Mouse (Mus musculus) intestine, postnatal 0 days (tissue): ENCODE data around the gene Slc9b1. TPM values are rescaled to one million over a fixed set of nuclear protein-coding genes. Genes with fewer than 3 reads are reported as not detected.

Experiments used
- ATAC-seq: fragments of 200-750 bp; cut with Nextera tagmentation; 2 replicates; pipeline ENCODE4 v1.8.0; 2017; ENCODE audit warnings: mild to moderate bottlenecking, moderate TSS enrichment, moderate library complexity
- H3K27ac ChIP-seq: fragments of 300-500 bp; sonication (generic); 2 replicates; pipeline ENCODE4 v1.5.1; 2014; ENCODE audit warnings: mild to moderate bottlenecking, low read depth, low read length, moderate library complexity
- H3K27me3 ChIP-seq: fragments of 300-500 bp; sonication (generic); replicated peaks from 2 replicates; pipeline ENCODE4 v1.6.1; 2014; ENCODE audit warnings: low read length, mixed read lengths; ENCODE audit not compliant: control insufficient read depth, insufficient read depth
- H3K36me3 ChIP-seq: fragments of 300-500 bp; sonication (generic); 2 replicates; pipeline ENCODE4 v1.6.1; 2014; ENCODE audit warnings: mild to moderate bottlenecking, moderate library complexity; ENCODE audit not compliant: control insufficient read depth, insufficient read depth
- H3K4me1 ChIP-seq: fragments of 300-500 bp; sonication (generic); replicated peaks from 2 replicates; pipeline ENCODE4 v1.6.1; 2014; ENCODE audit warnings: antibody characterized with exemption, low read length, mixed read lengths; ENCODE audit not compliant: control insufficient read depth, insufficient read depth
- H3K4me2 ChIP-seq: fragments of 300-500 bp; sonication (generic); replicated peaks from 2 replicates; pipeline ENCODE4 v1.6.1; 2014; ENCODE audit warnings: low read depth, mild to moderate bottlenecking, moderate library complexity
- H3K4me3 ChIP-seq: fragments of 300-500 bp; sonication (generic); 2 replicates; pipeline ENCODE4 v1.5.1; 2014; ENCODE audit warnings: low read depth, low read length
- H3K9ac ChIP-seq: fragments of 300-500 bp; sonication (generic); 2 replicates; pipeline ENCODE4 v1.6.1; 2014; ENCODE audit warnings: mild to moderate bottlenecking, low read depth, low read length
- H3K9me3 ChIP-seq: fragments of 300-500 bp; sonication (generic); 2 replicates; pipeline ENCODE4 v1.6.1; 2016; ENCODE audit warnings: mixed run types; ENCODE audit not compliant: control insufficient read depth
- CTCF ChIP-seq: sonication (generic); IDR thresholded peaks from 2 replicates; pipeline ENCODE4 v1.5.1; 2016; ENCODE audit warnings: low read depth, mild to moderate bottlenecking, control low read depth, antibody characterized with exemption, moderate library complexity
- WGBS: fragments of 180-500 bp; shearing (Covaris S2); extraction: QIAGEN DNeasy Blood & Tissue Kit; methylation state at CpG from one replicate; pipeline ENCODE4 v1.1.7; 2014; 5-methylcytosine and 5-hydroxymethylcytosine counted together
- polyA plus RNA-seq: library from polyadenylated mRNA; unstranded; fragments of >200 nt; fragmentation: Nextera tagmentation; extraction: Ambion mirVana; gene quantifications from 2 replicates; pipeline ENCODE4 v1.2.1, GENCODE M21; 2015

Slc9b1 gene
- 0.24 TPM in 1 of 2 replicates, not detected in the other for polyA plus RNA-seq

DNA sequence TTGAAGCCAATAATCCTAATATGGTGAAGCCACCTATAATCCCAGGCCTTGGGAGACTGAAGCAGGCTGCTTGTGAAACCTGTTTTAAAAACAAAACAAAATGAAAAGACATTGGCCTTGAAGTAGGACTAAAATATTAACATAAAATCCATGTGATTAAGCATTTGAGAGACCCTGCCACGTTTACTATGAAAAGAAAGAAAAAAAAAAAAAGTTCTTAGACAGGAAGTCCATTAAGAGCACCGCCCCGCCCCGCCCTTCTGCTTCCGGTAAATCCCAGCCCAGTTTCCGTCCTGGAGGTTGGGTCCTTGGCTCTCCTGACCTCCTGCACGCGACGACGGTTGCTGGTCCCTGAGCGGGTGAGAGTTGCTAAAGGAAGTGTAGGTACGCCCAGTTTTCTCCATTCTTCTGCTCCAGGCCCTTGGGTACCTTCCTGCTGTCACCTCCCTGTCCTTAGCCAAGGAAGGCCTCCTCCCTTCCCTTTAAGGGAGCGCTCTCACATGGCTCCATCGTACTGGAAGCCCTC lies at the start of gene Slc9b1:
Gene Slc9b1 (plus strand): TSS at position 291 of the 526 bp plus-strand sequence.
- ATAC-seq = no peak
- no peaks in the 10 kb centered on the region for H3K4me1 ChIP-seq
- TF ChIP-seq CTCF = no peak

DNA sequence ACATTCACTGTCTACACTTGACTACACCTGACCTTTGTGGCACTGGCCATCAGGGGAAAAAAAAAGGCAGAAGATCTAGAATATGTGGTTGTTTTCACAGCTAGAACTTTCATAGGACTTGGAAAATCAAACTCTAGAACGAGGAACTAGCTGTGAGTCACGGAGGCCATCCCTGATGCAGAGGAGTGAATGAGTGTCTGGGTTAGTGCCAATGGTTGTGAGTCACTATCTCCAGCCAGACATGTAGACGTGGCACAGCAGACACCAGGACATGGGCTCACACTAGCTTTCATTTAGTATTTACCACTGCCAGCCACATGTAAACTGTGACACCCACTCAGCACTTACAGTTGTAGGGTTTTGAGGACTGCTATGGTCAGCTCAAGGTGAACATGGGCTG lies 49.3 kb upstream of the Slc9b1 start:
- no peak for TF ChIP-seq CTCF

More for the DNA sequence above, at the start of gene Slc9b1:
- H3K36me3 ChIP-seq = no peaks in the 10 kb centered on the region
- H3K4me2 ChIP-seq = no peak within 1 kb of the TSS
- no peak within 1 kb of the TSS for H3K9ac ChIP-seq
- no peak within 1 kb of the TSS for H3K4me3 ChIP-seq
- WGBS = 80% methylated on average over 14 of the region's 14 CpGs
- no peak within 1 kb of the TSS for H3K27ac ChIP-seq
- no peaks in the 10 kb centered on the region for H3K9me3 ChIP-seq
- H3K27me3 ChIP-seq = no peaks in the 10 kb centered on the region

DNA sequence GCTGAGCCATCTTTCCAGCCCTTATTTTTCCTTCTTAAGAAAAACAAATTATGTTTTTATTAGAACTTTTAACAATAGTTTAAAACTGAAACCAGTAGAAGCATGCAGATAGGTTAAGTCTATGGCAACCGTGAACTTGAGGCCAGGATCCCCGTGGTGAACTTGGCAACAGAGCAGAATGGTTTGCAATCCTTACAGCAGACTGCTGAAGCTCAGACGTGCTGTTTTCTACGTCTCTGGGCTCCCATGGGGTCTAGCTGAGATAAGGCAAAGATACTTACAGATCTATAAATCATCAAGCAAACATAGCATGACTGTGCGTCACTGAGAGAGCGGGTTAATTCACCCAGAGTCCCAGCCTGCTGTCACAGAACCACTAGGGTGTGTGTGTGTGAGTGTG lies 47.7 kb upstream of the Slc9b1 start:
- Histone ChIP-seq H3K36me3 (no peaks in the 10 kb centered on the region), H3K4me1 (no peaks in the 10 kb centered on the region), H3K9ac (no peak overlapping the region), H3K27me3 (no peaks in the 10 kb centered on the region), H3K27ac (no peak overlapping the region), H3K9me3 (no peaks in the 10 kb centered on the region), H3K4me3 (no peak overlapping the region), H3K4me2 (no peak overlapping the region)
- no peak for TF ChIP-seq CTCF
- 44% methylated on average over 6 of the region's 6 CpGs for WGBS
- no peak for ATAC-seq

More for the DNA sequence above, 49.3 kb upstream of the Slc9b1 start:
- H3K4me2 ChIP-seq = no peak overlapping the region
- 68% methylated on average over 3 of the region's 3 CpGs for WGBS
- ATAC-seq = peak; percentile 71
- no peak overlapping the region for H3K9ac ChIP-seq
- H3K9me3 ChIP-seq = no peaks in the 10 kb centered on the region
- no peaks in the 10 kb centered on the region for H3K4me1 ChIP-seq
- no peak overlapping the region for H3K4me3 ChIP-seq
- H3K27ac ChIP-seq = no peak overlapping the region
- H3K36me3 ChIP-seq = no peaks in the 10 kb centered on the region
- no peaks in the 10 kb centered on the region for H3K27me3 ChIP-seq

DNA sequence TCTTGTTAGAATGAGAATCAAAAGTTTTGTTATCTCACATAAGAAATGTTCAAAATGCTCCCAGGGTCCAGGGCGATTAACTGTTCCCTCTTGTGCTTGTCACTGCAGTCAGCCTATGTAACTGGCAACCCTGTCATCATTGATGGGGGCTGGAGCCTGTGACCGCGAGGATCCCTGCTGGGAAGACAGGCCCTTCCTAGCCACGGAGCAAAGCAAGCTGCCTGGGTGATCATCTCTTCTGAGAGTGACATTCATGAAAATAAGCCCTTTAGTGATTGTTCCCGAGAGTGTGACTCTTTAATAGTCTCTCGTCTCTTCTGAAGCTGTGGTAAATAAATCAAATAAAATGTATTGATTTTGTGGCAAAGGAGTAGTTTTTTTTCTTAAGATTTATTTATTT lies 43.8 kb upstream of the Slc9b1 start:
- ATAC-seq = no peak
- no peak for TF ChIP-seq CTCF
- WGBS = 54% methylated on average over 6 of the region's 6 CpGs
- Histone ChIP-seq H3K4me2 (no peak overlapping the region), H3K27ac (no peak overlapping the region), H3K9ac (no peak overlapping the region), H3K36me3 (no peaks in the 10 kb centered on the region), H3K4me1 (0 out of 2 replicates have a peak, but pooled peaks cover 3% of the 10 kb centered on the region), H3K27me3 (no peaks in the 10 kb centered on the region), H3K9me3 (no peaks in the 10 kb centered on the region), H3K4me3 (no peak overlapping the region)

DNA sequence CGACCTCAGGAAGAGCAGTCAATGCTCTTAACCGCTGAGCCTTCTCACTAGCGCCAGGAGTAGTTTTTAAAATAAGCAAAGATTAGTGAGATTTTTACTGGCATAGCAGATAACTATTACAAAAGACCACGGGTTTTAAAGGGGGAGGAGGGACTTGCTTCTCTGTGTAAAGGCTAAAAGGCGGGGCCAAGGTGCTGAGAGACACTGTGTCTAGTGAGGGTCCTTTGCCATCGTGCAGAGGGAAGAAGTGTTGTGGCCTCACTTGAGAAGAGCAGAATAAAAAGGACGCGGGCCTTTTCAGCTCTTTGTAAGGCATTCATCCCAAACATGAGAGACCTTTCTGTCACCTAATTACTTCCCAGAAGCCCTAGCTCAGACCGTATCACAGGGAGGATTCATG lies 43.3 kb upstream of the Slc9b1 start:
- Histone ChIP-seq H3K4me2 (no peak overlapping the region), H3K36me3 (no peaks in the 10 kb centered on the region), H3K27ac (no peak overlapping the region), H3K27me3 (no peaks in the 10 kb centered on the region), H3K4me1 (0 out of 2 replicates have a peak, but pooled peaks cover 3% of the 10 kb centered on the region), H3K9ac (no peak overlapping the region), H3K4me3 (no peak overlapping the region), H3K9me3 (no peaks in the 10 kb centered on the region)
- TF ChIP-seq CTCF = no peak
- WGBS = 49% methylated on average over 9 of the region's 9 CpGs
- no peak for ATAC-seq

DNA sequence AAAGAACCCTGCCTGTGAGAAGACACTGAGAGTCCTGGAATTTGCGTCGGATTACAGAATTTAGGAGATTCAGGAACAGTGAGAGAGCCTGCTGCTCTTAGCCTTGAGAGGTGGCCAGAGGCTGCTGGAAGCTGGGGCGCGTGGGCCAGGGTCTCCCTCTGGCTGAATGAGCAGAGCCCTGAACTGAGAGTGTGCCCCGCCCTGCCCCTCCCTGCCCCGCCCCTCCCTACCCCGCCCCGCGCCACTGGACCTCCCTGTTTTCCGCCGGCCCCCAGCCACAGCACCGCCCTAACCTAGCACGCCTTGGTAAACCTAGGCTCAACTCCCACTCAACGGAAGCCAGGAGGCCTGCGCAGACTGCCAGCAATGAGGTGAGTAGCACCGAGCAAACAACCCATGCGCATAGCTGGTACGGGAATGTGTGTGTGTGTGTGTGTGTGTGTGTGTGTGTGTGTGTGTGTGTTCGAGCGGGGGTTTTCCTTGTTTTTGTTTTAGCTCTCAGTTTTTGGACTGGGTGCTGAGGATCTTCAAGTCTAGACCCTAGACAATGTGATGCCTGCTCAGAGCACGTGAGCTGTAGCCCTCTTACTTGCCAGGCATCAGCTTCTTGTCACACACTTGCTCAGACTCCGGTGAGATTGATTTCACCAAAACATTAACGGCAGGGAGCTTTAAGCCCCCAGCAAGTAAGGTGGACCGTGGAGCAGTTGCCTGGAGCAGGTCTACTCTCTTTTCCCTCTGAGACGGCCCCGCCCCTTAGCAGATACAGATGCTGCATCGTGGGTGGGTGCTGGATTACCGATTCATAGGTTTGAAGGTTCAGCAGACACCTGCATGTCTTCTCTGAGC lies 40.2 kb upstream of the Slc9b1 start, which contains the start of gene Slc9b2:
Gene Slc9b2 (plus strand): TSS at position 290 of the 849 bp plus-strand sequence.
- H3K4me1 ChIP-seq = 0 out of 2 replicates have a peak, but pooled peaks cover 3% of the 10 kb centered on the region
- H3K36me3 ChIP-seq = no peaks in the 10 kb centered on the region
- no peaks in the 10 kb centered on the region for H3K27me3 ChIP-seq
- peak within 1 kb of the TSS; percentile 67 for H3K4me2 ChIP-seq
- peak within 1 kb of the TSS; percentile 24 for H3K4me3 ChIP-seq
- H3K9ac ChIP-seq = no peak within 1 kb of the TSS
- 9% methylated on average over 25 of the region's 28 CpGs for WGBS
- H3K27ac ChIP-seq = no peak within 1 kb of the TSS
- no peak for TF ChIP-seq CTCF
- peak; percentile 83; the same call in 1 of the 2 replicates for ATAC-seq
- no peaks in the 10 kb centered on the region for H3K9me3 ChIP-seq
